Mouse (Mus musculus) olfactory bulb, adult 2 months (tissue): ENCODE data around the gene Zbtb44.

ENCODE experiments used
- CTCF ChIP-seq: fragments of 200-500 bp; IDR thresholded peaks from 2 replicates; pipeline ENCODE4 v1.5.1; 2012; ENCODE audit warnings: low read depth, mild to moderate bottlenecking, low read length, moderate library complexity; ENCODE audit not compliant: insufficient read depth
- POLR2A ChIP-seq: fragments of 200-500 bp; IDR thresholded peaks from 2 replicates; pipeline ENCODE4 v1.6.1; 2012; ENCODE audit warnings: mild to moderate bottlenecking, low read depth, low read length, moderate library complexity; ENCODE audit not compliant: insufficient read depth

GRCm38 (mm10) chr9:31085556-31085955 is 55.1 kb downstream of the Zbtb44 start:
- TF ChIP-seq CTCF (no peak), POLR2A (no peak)
